Mouse (Mus musculus) thymus, adult 2 months (tissue): ENCODE data around the gene Ddx49. TPM values are rescaled to one million over a fixed set of nuclear protein-coding genes. Genes with fewer than 3 reads are reported as not detected.
A peak's percentile ranks its signal among the peaks of the same experiment; 100 is the strongest.

Source experiments
- DNase-seq: peaks from one replicate; pipeline ENCODE4 v3.0.0; 2021
- H3K27ac ChIP-seq: fragments of 200-500 bp; 2 replicates; pipeline ENCODE4 v1.5.1; 2012; ENCODE audit warnings: low read length, control low read depth; ENCODE audit not compliant: control insufficient read depth, insufficient read depth
- H3K27me3 ChIP-seq: fragments of 200-500 bp; 2 replicates; pipeline ENCODE4 v1.6.1; 2012; ENCODE audit warnings: mild to moderate bottlenecking, low read length, moderate library complexity, mixed read lengths; ENCODE audit not compliant: control insufficient read depth, insufficient read depth
- H3K36me3 ChIP-seq: fragments of 200-500 bp; 2 replicates; pipeline ENCODE4 v1.6.1; 2012; ENCODE audit warnings: mild to moderate bottlenecking, low read length, moderate library complexity; ENCODE audit not compliant: control insufficient read depth, insufficient read depth
- H3K4me1 ChIP-seq: fragments of 200-500 bp; replicated peaks from 2 replicates; pipeline ENCODE4 v1.6.1; 2012; ENCODE audit warnings: low read length; ENCODE audit not compliant: control insufficient read depth, insufficient read depth
- H3K4me3 ChIP-seq: fragments of 200-500 bp; 2 replicates; pipeline ENCODE4 v1.5.1; 2012; ENCODE audit warnings: mild to moderate bottlenecking, low read length, control low read depth, moderate library complexity; ENCODE audit not compliant: control insufficient read depth, insufficient read depth
- CTCF ChIP-seq: fragments of 200-500 bp; IDR thresholded peaks from 2 replicates; pipeline ENCODE4 v1.5.1; 2012; ENCODE audit warnings: mild to moderate bottlenecking, control low read depth, low read length, moderate library complexity, borderline replicate concordance; ENCODE audit not compliant: control insufficient read depth, poor library complexity, insufficient read depth; ENCODE audit errors: extremely low read depth
- POLR2A ChIP-seq: fragments of 200-500 bp; IDR thresholded peaks from 2 replicates; pipeline ENCODE4 v1.6.1; 2012; ENCODE audit warnings: mild to moderate bottlenecking, low read length, control low read depth, moderate library complexity; ENCODE audit not compliant: control insufficient read depth, poor library complexity, insufficient read depth; ENCODE audit errors: extremely low read depth
- WGBS: fragments of 180-500 bp; shearing (Covaris S2); methylation state at CpG from one replicate; pipeline ENCODE4 v1.1.7; 2018; 5-methylcytosine and 5-hydroxymethylcytosine counted together
- polyA plus RNA-seq: library from polyadenylated mRNA; depleted of rRNA; stranded (reverse); fragments of >200 nt; gene quantifications from 2 replicates; pipeline ENCODE4 v1.2.3, GENCODE M21; 2012

Gene Ddx49
- polyA plus RNA-seq, 1 experiment: 72.1 TPM

DNA sequence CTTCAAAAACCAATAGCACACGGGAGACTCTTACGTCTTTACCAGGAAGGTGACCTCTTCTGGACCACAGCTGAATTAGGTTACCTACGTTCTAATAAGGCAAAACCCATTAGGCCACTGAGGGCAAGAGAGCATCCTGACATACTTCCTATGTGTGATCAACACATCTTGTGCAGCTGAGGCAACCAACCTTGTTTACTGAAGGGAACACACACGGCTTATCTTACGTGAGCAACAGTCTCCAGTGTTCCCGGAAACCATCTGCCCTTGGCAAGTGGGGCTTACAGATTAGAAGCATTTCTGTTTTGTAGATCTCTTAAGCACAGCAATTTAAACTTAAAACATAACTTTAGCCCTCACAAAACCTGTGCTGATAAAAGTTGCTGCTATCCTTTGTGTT, 25.2 kb upstream of the Ddx49 start:
- H3K27me3 ChIP-seq: no peaks in the 10 kb centered on the region
- TF ChIP-seq POLR2A: no peak
- WGBS: 98% methylated on average over 6 of the region's 6 CpGs
- H3K4me1 ChIP-seq: no peaks in the 10 kb centered on the region
- DNase-seq: no peak
- no peak overlapping the region for H3K4me3 ChIP-seq
- no peak overlapping the region for H3K27ac ChIP-seq
- H3K36me3 ChIP-seq: peaks cover 17% of the 10 kb centered on the region

- DNase-seq: no peak
- WGBS: 92% methylated on average over 3 of the region's 3 CpGs
- no peak overlapping the region for H3K4me3 ChIP-seq
- no peak for TF ChIP-seq CTCF
- TF ChIP-seq POLR2A: no peak
- no peaks in the 10 kb centered on the region for H3K4me1 ChIP-seq
- no peaks in the 10 kb centered on the region for H3K27me3 ChIP-seq
- H3K27ac ChIP-seq: no peak overlapping the region
- no peaks in the 10 kb centered on the region for H3K36me3 ChIP-seq
Observed at GRCm38 (mm10) chr8:70323716-70324115, 21.4 kb upstream of the Ddx49 start.

- H3K27ac ChIP-seq: no peak overlapping the region
- no peak overlapping the region for H3K4me3 ChIP-seq
- H3K27me3 ChIP-seq: no peaks in the 10 kb centered on the region
- no peaks in the 10 kb centered on the region; the same call in 1 of the 2 replicates for H3K36me3 ChIP-seq
- 92% methylated on average over 5 of the region's 5 CpGs for WGBS
- TF ChIP-seq POLR2A (no peak), CTCF (no peak)
- no peak for DNase-seq
- H3K4me1 ChIP-seq: peaks cover 9% of the 10 kb centered on the region; the same call in 1 of the 2 replicates
Observed at GRCm38 (mm10) chr8:70317872-70318271, 15.6 kb upstream of the Ddx49 start.

DNA sequence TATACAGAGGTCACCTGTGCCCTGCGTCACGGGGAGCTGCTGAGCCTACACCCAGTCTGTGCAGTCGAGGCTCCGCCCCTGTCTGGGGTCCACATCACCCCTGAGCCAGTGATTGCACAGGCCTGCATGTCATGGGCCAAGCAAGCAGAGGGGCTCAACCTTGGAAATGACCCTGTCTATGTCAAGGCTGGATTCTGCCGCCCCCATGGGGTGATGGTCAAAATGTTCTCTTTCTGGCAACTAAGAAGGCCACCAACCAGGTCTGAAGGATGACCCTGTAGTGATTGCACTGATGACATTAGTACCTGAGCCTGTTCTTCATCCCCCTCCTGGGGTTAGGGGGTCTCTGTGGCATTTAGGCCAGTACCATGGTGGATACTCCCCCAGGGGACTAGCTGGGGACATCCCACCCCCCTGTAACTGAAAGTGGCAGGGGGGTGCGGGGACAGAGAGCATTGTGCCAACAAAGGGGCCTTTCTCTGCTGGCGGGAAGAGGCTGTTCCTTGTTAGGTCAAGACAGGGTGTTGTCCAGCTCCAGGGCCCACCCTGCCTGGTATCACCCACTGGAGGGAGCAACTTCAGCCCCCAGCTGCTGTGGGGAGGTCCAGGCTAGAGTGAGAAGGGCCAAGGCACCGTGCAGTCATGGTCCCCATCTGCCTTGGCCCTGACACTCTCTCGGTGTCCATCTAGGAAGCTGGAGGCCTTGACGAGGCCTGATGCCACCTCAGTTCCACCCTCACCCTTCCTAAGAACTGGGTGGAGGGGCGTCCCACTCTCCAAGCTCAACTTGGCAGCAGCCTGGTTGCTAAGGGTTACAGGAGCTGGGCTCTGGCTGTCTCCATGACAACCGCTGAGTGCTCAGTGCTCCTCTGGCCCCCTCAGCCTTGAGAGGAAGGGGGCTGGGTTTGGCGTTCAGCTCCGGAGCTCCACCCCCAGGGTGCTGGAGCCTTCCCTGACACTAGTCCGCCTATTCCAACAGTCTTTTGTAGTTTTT, 14.5 kb upstream of the Ddx49 start:
- H3K4me3 ChIP-seq: no peak overlapping the region
- 51% methylated on average over 15 of the region's 15 CpGs for WGBS
- no peak overlapping the region for H3K27ac ChIP-seq
- TF ChIP-seq POLR2A (no peak), CTCF (no peak)
- peaks cover 4% of the 10 kb centered on the region; the same call in 1 of the 2 replicates for H3K36me3 ChIP-seq
- DNase-seq: no peak
- peaks cover 9% of the 10 kb centered on the region; the same call in 1 of the 2 replicates for H3K4me1 ChIP-seq
- no peaks in the 10 kb centered on the region for H3K27me3 ChIP-seq

DNA sequence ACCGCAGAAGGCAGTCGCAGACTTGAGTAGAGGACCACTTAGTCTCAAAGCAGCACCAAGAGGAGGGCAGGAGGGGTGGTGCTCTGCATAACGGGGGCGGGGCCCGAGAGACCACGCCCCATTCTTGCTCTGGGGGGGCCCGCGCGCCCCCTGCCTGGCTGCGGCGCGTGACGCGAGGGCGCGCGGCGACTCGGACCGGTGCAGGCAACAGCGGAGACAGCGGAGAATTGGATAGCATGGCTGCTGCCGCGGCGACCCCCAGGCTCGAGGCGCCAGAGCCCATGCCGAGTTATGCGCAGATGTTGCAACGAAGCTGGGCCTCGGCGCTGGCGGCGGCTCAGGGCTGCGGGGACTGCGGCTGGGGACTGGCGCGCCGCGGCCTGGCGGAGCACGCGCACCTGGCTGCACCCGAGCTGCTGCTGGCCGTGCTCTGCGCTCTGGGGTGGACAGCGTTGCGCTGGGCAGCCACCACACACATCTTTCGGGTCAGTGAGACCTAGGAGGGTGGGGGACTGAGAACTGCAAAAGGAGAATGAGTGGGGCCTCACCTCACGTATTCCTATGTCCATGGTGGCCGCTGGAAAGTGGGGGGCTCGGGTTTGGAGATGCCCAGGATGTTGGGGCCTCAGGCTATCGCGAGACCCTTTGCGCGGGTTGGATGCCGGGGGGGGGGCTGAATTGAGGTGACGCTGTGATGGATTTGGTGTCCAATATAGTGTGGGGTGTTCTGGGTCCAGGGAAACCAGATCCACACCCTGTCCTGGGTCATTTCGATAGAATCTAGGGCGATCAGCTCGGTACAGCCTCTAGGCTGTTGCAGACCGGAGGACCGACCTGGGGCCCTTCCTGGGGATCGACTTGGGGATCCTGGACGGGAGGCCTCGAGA, 13.6 kb upstream of the Ddx49 start, which contains the start of gene Cers1:
Gene Cers1, plus strand, starts transcription at position 152 of the 887 bp plus-strand sequence.
- Histone ChIP-seq H3K36me3 (peaks cover 11% of the 10 kb centered on the region), H3K4me3 (peak within 1 kb of the TSS; percentile 32), H3K4me1 (peaks cover 9% of the 10 kb centered on the region; the same call in 1 of the 2 replicates), H3K27ac (no peak within 1 kb of the TSS), H3K27me3 (no peaks in the 10 kb centered on the region)
- WGBS: 10% methylated on average over 65 of the region's 66 CpGs
- peak; percentile 43 for DNase-seq
- no peak for TF ChIP-seq CTCF
- no peak for TF ChIP-seq POLR2A

DNA sequence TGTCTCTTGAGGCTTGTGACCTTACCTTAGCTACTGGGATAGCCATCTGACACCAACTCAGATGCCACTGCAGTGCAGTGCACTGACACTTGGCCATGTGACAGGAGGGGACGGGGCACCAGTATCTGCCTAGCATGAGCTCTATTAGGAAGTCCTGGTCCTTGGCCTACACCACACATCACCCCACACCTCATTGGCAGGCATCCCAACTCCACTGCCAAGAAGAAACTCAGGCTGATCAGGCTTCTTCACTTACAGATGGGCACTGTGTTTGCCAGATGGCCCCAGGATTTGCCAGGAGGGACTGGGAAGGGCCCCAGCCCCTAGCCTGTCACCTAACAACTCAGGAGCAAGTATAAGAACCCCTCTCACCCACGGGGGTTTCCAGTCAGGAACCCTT, 11.1 kb upstream of the Ddx49 start:
- Histone ChIP-seq H3K27ac (no peak overlapping the region), H3K27me3 (no peaks in the 10 kb centered on the region), H3K4me1 (peaks cover 9% of the 10 kb centered on the region; the same call in 1 of the 2 replicates), H3K36me3 (peaks cover 23% of the 10 kb centered on the region), H3K4me3 (no peak overlapping the region)
- TF ChIP-seq CTCF: no peak
- no peak for TF ChIP-seq POLR2A
- DNase-seq: no peak
- WGBS: 88% methylated on average over 2 of the region's 2 CpGs
